In the genomic region with DNA sequence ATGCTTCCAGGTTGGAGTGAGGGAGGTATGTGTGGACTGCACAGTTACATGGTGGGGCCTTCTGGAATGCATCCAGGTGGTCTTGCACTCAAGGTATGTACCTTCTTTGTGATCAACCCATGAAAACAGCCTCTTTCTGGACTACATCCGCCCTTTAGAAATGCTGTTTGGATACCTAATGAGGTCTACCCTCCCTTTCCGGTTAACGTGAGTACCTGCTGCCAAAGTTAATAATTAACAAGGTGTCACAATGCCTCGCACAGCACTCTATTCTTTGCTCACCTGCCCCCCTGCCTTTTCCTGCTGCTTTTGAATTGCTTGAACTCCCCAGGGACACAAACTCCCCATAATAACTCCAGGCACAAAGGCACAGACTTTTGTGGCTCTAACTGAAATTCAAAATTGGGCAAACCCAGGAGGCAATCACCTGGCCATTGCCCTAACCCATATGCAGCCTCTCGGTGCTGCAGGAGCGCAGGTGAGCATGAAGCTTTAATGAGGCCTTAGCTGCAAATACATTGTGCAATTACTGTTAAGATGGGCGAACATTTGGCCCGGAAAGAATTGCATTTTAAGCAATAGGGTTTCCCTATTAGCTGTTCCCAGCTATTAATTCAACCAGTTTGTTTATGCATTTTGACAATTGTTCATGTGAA, we compare ENCODE assay signal across 16 mouse cellular contexts.
DNase-seq lines count a peak whose midpoint lies in the region; ATAC-seq and TF ChIP-seq lines count a peak whose summit lies in the region.
"Had no signal": no experiment of that assay in that cellular context is flagged by ENCODE, and none has a peak within 500 bp of the region (broad histone marks: within the 10 kb centered on the region; RNA-seq: fewer than 3 reads in every experiment).

No protein-coding gene starts in this region.

- no peaks in the 10 kb centered on the region for H3K27me3 ChIP-seq in kidney, postnatal 0 days (ENCODE audit: insufficient read depth, low read length)
- H3K27me3 ChIP-seq: CH12.LX had no signal

- TF ChIP-seq CTCF in kidney, postnatal 0 days (IDR thresholded peaks at IDR 0.05; ENCODE audit: low read depth): no peak

- no peak overlapping the region for H3K27ac ChIP-seq in kidney, postnatal 0 days
- H3K27ac ChIP-seq: hindbrain, embryonic 10.5 days had no signal

- H3K9me3 ChIP-seq in kidney, postnatal 0 days (replicated peaks; ENCODE audit: low read length): no peaks in the 10 kb centered on the region
- H3K9me3 ChIP-seq: hindbrain, embryonic 10.5 days had no signal

- 0 out of 2 replicates have a peak, but pooled peaks cover 6% of the 10 kb centered on the region for H3K4me1 ChIP-seq in kidney, postnatal 0 days (replicated peaks; ENCODE audit: insufficient read depth, low read length)
- H3K4me1 ChIP-seq: hindbrain, embryonic 10.5 days had no signal

- no peak overlapping the region for H3K9ac ChIP-seq in kidney, postnatal 0 days (ENCODE audit: low read depth, low read length)

- DNase-seq in R1 (ENCODE audit: low read depth, low spot score): peak; percentile 71
- DNase-seq in gonadal fat pad, adult 2 months (ENCODE audit: low read depth): peak; percentile 12
- peak; percentile 56 for DNase-seq in kidney, postnatal 0 days (ENCODE audit: low spot score)
- peak; percentile 34 for DNase-seq in lung, postnatal 25 days (ENCODE audit: low spot score)
- no peak for DNase-seq in cerebellum, postnatal 10 days
- no peak for DNase-seq in right cerebral cortex, postnatal 36 days (ENCODE audit: low spot score in 2 of 2)
- DNase-seq: adrenal gland, postnatal 14 days; left cerebral cortex, postnatal 4 days; spleen, adult 18-20 months; thymus, adult 2 months had no signal

- H3K4me2 ChIP-seq in kidney, postnatal 0 days (ENCODE audit: low read length): no peak overlapping the region
- H3K4me2 ChIP-seq: heart, embryonic 11.5 days had no signal

- no peak overlapping the region for H3K4me3 ChIP-seq in kidney, postnatal 0 days (replicated peaks; ENCODE audit: low read depth, low read length)
- H3K4me3 ChIP-seq: erythroblast, embryonic 14.5 days; hindbrain, embryonic 10.5 days; myocyte had no signal

- H3K36me3 ChIP-seq in kidney, postnatal 0 days (ENCODE audit: insufficient read depth, low read length): no peaks in the 10 kb centered on the region
- H3K36me3 ChIP-seq: hindbrain, embryonic 10.5 days had no signal

- peak; percentile 73 for ATAC-seq in kidney, postnatal 0 days (replicated peaks; ENCODE audit: low FRiP score, low read depth)
- ATAC-seq in megakaryocyte-erythroid progenitor cell, adult 5-6 weeks (replicated peaks; ENCODE audit: low FRiP score, low TSS enrichment, poor library complexity, severe bottlenecking): no peak

- 55% methylated on average over 8 of the region's 8 CpGs for WGBS in kidney, postnatal 0 days

Comparison
In these comparisons a context has a peak if more than half of its experiments do, and no peak if none do; other contexts are left out.
1. DNase-seq: peak in R1 (single experiment), gonadal fat pad, adult 2 months (single experiment), kidney, postnatal 0 days (single experiment) and lung, postnatal 25 days (single experiment); none in cerebellum, postnatal 10 days (0 of 2) and right cerebral cortex, postnatal 36 days (0 of 2).